Mouse (Mus musculus) CH12.LX (cell line): ENCODE measurements around the gene Snx30.

Experiments
- IRF4 ChIP-seq: IDR thresholded peaks from 2 replicates; pipeline ENCODE4 v1.6.1; 2014; ENCODE audit warnings: low read depth, mild to moderate bottlenecking, inconsistent platforms, low read length, improper control_type of control experiment
- MAZ ChIP-seq: IDR thresholded peaks from 2 replicates; pipeline ENCODE4 v1.6.1; 2012; ENCODE audit warnings: low read depth, mild to moderate bottlenecking, inconsistent platforms, low read length, improper control_type of control experiment, moderate library complexity

- TF ChIP-seq MAZ = no peak
- TF ChIP-seq IRF4 = no peak
These were observed 82.4 kb downstream of the Snx30 start for GRCm38 (mm10) chr4:59888014-59888413.
